ENCODE assay signal across 18 mouse cellular contexts in genomic region chr14:33443780-33444179, GRCm38 (mm10). TPM values are rescaled to one million over a fixed set of nuclear protein-coding genes. Genes with fewer than 3 reads are reported as not detected.
"Had no signal": no experiment of that assay in that cellular context is flagged by ENCODE, and none has a peak within 500 bp of the region (broad histone marks: within the 10 kb centered on the region; RNA-seq: fewer than 3 reads in every experiment).

No protein-coding gene starts in this region.

- DNase-seq: kidney, adult 2 months; kidney, postnatal 14 days; lung, adult 2 months; lung, postnatal 36 days; right cerebral cortex, adult 18-20 months; right cerebral cortex, postnatal 25 days; thymus, adult 2 months; thymus, postnatal 25 days had no signal

- H3K9me3 ChIP-seq: kidney, embryonic 15.5 days; limb, embryonic 10.5 days; liver, embryonic 15.5 days; midbrain, embryonic 10.5 days; neural tube, embryonic 13.5 days had no signal

- ATAC-seq: lung, postnatal 0 days; midbrain, embryonic 16.5 days had no signal

- H3K4me2 ChIP-seq: kidney, embryonic 15.5 days; liver, embryonic 11.5 days; liver, embryonic 15.5 days; neural tube, embryonic 13.5 days had no signal

- H3K36me3 ChIP-seq: kidney, embryonic 15.5 days; limb, embryonic 10.5 days; liver, embryonic 15.5 days; neural tube, embryonic 13.5 days had no signal

- H3K27ac ChIP-seq: kidney, embryonic 15.5 days; layer of hippocampus, adult 2 months; limb, embryonic 10.5 days; liver, embryonic 15.5 days; midbrain, embryonic 10.5 days; neural tube, embryonic 13.5 days had no signal

- H3K4me3 ChIP-seq: kidney, embryonic 15.5 days; layer of hippocampus, adult 2 months; limb, embryonic 10.5 days; liver, embryonic 15.5 days; midbrain, embryonic 10.5 days; neural tube, embryonic 13.5 days had no signal

- H3K9ac ChIP-seq: kidney, embryonic 15.5 days; liver, embryonic 15.5 days; neural tube, embryonic 13.5 days had no signal

RNA-seq across cellular contexts. Expression of gene Frmpd2, which starts 27.7 kb away (rescaled TPM):
- total RNA-seq: megakaryocyte progenitor cell, adult 5-6 weeks had no signal
- polyA plus RNA-seq: limb, embryonic 10.5 days; liver, embryonic 11.5 days; liver, embryonic 15.5 days; midbrain, embryonic 10.5 days; neural tube, embryonic 13.5 days had no signal
